Mouse (Mus musculus) CH12.LX (cell line): ENCODE data around the gene Os9.

Experiments
- CHD2 ChIP-seq: IDR thresholded peaks from 2 replicates; pipeline ENCODE4 v1.6.1; 2011; ENCODE audit warnings: low read length, improper control_type of control experiment
- CTCF ChIP-seq, 2 experiments: IDR thresholded peaks in 1 of 2; conservative IDR thresholded peaks in 1 of 2; 2 replicates each; pipeline ENCODE4 v1.5.1; 2011 to 2012; ENCODE audit warnings: low read depth in 2 of 2, low read length in 2 of 2, improper control_type of control experiment in 1 of 2, inconsistent platforms in 1 of 2, mild to moderate bottlenecking in 1 of 2, moderate library complexity in 1 of 2
- E2F4 ChIP-seq: IDR thresholded peaks from 2 replicates; pipeline ENCODE4 v1.6.1; 2011; ENCODE audit warnings: low read depth, low read length, improper control_type of control experiment; ENCODE audit not compliant: insufficient replicate concordance
- MAFK ChIP-seq: IDR thresholded peaks from 2 replicates; pipeline ENCODE4 v1.6.1; 2011; ENCODE audit warnings: low read length, improper control_type of control experiment; ENCODE audit not compliant: insufficient replicate concordance
- MAX ChIP-seq: IDR thresholded peaks from 2 replicates; pipeline ENCODE4 v1.6.1; 2011; ENCODE audit warnings: low read length, improper control_type of control experiment
- MXI1 ChIP-seq: IDR thresholded peaks from 2 replicates; pipeline ENCODE4 v1.6.1; 2011; ENCODE audit warnings: mild to moderate bottlenecking, low read depth, low read length, improper control_type of control experiment
- POLR2A ChIP-seq: IDR thresholded peaks from 2 replicates; pipeline ENCODE4 v1.6.1; 2011; ENCODE audit warnings: low read depth, mild to moderate bottlenecking, improper control_type of control experiment, low read length
- TCF12 ChIP-seq: IDR thresholded peaks from 2 replicates; pipeline ENCODE4 v1.6.1; 2014; ENCODE audit warnings: low read depth, mild to moderate bottlenecking, inconsistent platforms, low read length, improper control_type of control experiment
- USF2 ChIP-seq: conservative IDR thresholded peaks from 2 replicates; pipeline ENCODE4 v1.6.1; 2011; ENCODE audit warnings: low read depth, low read length, improper control_type of control experiment

GRCm38 (mm10) chr10:127107563-127108261 lies 13.2 kb downstream of the Os9 start:
- TF ChIP-seq MXI1, result no peak
- no peak for TF ChIP-seq CTCF (conservative IDR thresholded peaks at IDR 0.05 in 1 of 2, IDR thresholded peaks at IDR 0.05 in 1 of 2; ENCODE audit: low read depth in 2 of 2, low read length in 2 of 2)
- TF ChIP-seq POLR2A, result no peak
- peak; percentile 48 for TF ChIP-seq USF2
- TF ChIP-seq MAFK, result no peak
- TF ChIP-seq MAX, result 0 out of 2 replicates have a peak, but pooled peaks have one; percentile 34
- TF ChIP-seq TCF12, result no peak
- TF ChIP-seq E2F4, result no peak
- no peak for TF ChIP-seq CHD2
